Mouse (Mus musculus) forebrain, embryonic 10.5 days (tissue): ENCODE data around the gene Baiap2l2. TPM values are rescaled to one million over a fixed set of nuclear protein-coding genes. Genes with fewer than 3 reads are reported as not detected.
"Not testable (repeated sequence)": the region's sequence is repeated elsewhere in the genome, so short reads cannot be mapped to it uniquely, and the experiment has no call there.

Source experiments
- DNase-seq: peaks from one replicate; pipeline ENCODE4 v3.0.0-alpha.2; 2017; ENCODE audit warnings: low spot score; ENCODE audit errors: extremely low spot score
- H3K27ac ChIP-seq: fragments of 300-500 bp; sonication (generic); 2 replicates; pipeline ENCODE4 v1.5.1; 2016; ENCODE audit warnings: mild to moderate bottlenecking
- H3K27me3 ChIP-seq: fragments of 300-500 bp; sonication (generic); 2 replicates; pipeline ENCODE4 v1.6.1; 2016; ENCODE audit warnings: mild to moderate bottlenecking; ENCODE audit not compliant: poor library complexity, severe bottlenecking
- H3K36me3 ChIP-seq: fragments of 300-500 bp; sonication (generic); replicated peaks from 2 replicates; pipeline ENCODE4 v1.6.1; 2016; ENCODE audit warnings: mild to moderate bottlenecking, moderate library complexity
- H3K4me1 ChIP-seq: fragments of 300-500 bp; sonication (generic); 2 replicates; pipeline ENCODE4 v1.6.1; 2016
- H3K4me3 ChIP-seq: fragments of 300-500 bp; sonication (generic); 2 replicates; pipeline ENCODE4 v1.5.1; 2016; ENCODE audit warnings: mild to moderate bottlenecking, moderate library complexity
- H3K9me3 ChIP-seq: fragments of 300-500 bp; sonication (generic); 2 replicates; pipeline ENCODE4 v1.6.1; 2016; ENCODE audit warnings: mild to moderate bottlenecking, moderate library complexity
- WGBS: fragments of 180-500 bp; shearing (Covaris S2); methylation state at CpG from one replicate; pipeline ENCODE4 v1.1.7; 2016; 5-methylcytosine and 5-hydroxymethylcytosine counted together
- polyA plus RNA-seq: library from polyadenylated mRNA; unstranded; fragments of >200 nt; fragmentation: Nextera tagmentation; extraction: Ambion mirVana; gene quantifications from 2 replicates; pipeline ENCODE4 v1.2.1, GENCODE M21; 2016

Gene Baiap2l2
- polyA plus RNA-seq, 1 experiment from 2014 or later, result 2.2 TPM

DNA sequence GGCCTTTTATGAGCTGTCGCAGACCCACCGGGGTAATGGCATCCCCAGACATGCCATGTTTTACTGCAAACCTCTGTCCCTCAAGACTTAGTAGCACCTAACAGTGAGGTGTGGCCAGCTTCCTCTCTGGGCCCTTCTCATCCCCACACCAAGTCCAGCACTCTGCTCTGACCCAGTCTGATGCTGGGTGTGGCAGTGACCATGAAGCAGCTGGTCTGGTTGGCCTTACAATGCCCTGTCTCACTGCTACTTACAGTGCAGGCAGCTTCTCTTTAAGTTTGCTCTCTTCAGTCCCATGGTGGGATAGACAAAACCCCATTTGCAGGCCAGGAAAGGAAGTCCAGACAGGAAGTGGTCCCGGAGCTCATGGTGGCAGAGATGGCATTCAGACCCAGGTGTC, 40.0 kb downstream of the Baiap2l2 start:
- Histone ChIP-seq H3K27me3 (peaks cover 17% of the 10 kb centered on the region), H3K9me3 (no peaks in the 10 kb centered on the region), H3K36me3 (peaks cover 83% of the 10 kb centered on the region), H3K4me1 (peaks cover 18% of the 10 kb centered on the region), H3K4me3 (no peak overlapping the region), H3K27ac (0 out of 2 replicates have a peak overlapping the region, but pooled peaks have one; percentile 20)
- 97% methylated on average over 3 of the region's 3 CpGs for WGBS
- no peak for DNase-seq

DNA sequence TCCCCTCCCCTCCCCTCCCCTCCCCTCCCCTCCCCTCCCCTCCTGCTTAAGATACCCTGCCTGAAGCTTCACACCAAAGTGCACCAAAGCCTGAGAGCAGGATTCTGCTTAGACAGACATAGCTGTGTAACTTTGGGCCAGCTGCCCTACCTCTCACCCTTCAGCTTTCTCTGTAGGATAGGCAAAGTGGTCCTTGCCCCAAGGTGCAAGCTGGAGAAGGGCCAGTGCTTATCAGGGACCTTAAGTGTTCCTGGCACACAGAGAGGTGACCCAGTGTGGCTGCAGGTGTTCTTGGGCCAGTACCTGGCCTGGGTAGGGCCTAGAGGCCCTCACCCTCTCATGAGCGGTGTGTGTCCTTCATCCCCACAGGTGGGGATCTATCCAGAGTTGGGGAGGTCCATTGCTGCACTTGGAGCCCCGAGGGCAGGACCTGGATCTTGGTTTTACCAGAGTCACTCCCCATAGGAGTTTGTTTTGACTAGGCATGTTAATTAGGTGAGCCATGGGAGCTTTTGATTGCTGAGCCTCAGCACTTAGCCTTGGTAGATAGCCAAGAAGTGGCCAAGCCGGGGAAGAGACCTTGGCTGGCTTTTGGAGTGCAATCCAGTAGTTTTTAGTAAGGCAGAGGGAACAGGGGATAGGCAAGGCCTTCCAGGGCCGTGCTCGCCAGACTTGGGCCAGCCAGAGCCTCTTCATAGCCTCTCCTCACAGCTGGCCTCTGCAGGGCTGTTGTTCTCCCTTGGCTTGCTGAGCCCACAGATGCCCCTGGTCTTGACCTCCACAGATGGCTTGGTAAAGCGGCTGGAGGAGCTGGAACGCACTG, 41.1 kb downstream of the Baiap2l2 start:
- peaks cover 90% of the 10 kb centered on the region for H3K36me3 ChIP-seq

DNA sequence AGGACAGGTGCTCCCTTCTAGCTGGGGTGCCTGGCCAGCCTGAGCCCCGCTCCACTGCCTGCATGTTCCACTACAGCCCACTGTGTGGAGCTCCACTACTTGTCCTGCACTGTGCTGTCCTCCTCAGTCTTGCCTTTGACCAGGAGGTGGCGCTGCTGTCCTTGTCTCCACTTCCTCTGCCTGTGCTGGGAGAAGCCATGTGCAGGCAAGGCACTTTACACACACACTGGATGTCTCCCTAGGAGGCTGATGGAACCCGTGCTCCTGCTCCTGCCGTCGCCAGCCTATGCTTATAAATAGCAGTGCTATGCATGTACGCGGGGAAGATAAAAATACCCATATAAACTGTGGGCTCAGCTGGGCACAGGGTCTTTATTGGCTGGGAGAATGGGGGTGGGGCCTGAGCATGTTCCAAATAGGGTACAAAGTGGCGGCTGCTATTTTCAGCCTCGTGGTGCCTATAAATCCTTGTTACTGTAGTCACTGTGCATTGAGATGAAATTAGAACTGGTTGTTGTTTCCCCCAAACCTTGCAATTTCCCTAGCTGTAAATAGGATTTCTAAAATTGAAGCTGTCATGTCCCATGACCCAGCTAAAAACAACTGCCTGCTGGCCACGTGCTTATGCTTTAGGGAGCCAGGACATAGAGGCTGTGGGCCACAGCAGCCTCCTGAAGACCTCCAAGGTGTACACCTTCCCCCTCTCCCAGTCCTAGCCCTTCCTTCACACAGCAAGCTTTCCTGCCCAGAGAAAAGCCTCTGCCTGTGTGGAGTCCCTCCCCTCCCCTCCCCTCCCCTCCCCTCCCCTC, 41.9 kb downstream of the Baiap2l2 start:
- Histone ChIP-seq H3K9me3 (no peaks in the 10 kb centered on the region), H3K27me3 (0 out of 2 replicates have a peak, but pooled peaks cover 3% of the 10 kb centered on the region), H3K4me1 (peaks cover 18% of the 10 kb centered on the region), H3K4me3 (no peak overlapping the region), H3K27ac (peak overlapping the region; percentile 61), H3K36me3 (peaks cover 90% of the 10 kb centered on the region)
- DNase-seq, result peak; percentile 95
- 28% methylated on average over 10 of the region's 10 CpGs for WGBS

More for the DNA sequence above, 41.1 kb downstream of the Baiap2l2 start:
- H3K4me1 ChIP-seq, result peaks cover 18% of the 10 kb centered on the region
- no peaks in the 10 kb centered on the region for H3K9me3 ChIP-seq
- peak overlapping the region; percentile 44; the same call in 1 of the 2 replicates for H3K27ac ChIP-seq
- DNase-seq, result no peak
- WGBS, result 80% methylated on average over 7 of the region's 7 CpGs
- 0 out of 2 replicates have a peak, but pooled peaks cover 8% of the 10 kb centered on the region for H3K27me3 ChIP-seq
- H3K4me3 ChIP-seq, result no peak overlapping the region

DNA sequence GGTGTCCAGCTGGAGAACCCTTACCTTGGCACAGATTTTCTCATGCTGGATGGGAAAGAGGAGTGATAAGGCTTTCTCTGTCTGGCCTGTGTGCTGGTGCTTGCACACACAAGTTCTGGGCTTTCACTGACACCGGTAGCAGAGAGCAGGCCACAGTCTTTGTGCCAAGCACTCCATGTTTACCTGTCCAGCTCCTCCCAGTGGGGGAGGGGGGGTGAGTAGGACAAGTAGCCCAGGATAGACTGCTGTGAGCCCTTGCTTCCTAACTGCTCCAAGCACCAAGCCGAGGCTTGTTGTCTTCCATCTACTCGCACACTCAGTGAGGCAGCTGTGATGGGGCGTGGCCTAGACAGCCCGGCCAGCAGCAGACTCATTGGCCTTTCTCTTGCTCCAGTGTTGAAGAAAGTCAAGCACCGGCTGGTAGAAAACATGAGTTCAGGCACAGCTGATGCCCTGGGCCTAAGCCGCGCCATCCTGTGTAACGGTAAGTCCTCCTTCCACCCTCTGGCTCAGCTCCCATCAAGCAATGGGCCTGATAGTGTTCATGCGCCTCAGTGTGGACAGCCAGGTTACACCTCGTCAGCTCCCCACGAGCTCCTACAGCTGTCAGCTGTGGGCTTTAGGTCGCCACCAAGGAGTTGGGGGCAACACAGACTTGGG, 42.6 kb downstream of the Baiap2l2 start:
- no peak for DNase-seq
- no peak overlapping the region for H3K27ac ChIP-seq
- H3K36me3 ChIP-seq, result peaks cover 90% of the 10 kb centered on the region
- H3K27me3 ChIP-seq, result no peaks in the 10 kb centered on the region
- 74% methylated on average over 13 of the region's 13 CpGs for WGBS
- peaks cover 18% of the 10 kb centered on the region for H3K4me1 ChIP-seq
- no peak overlapping the region for H3K4me3 ChIP-seq
- no peaks in the 10 kb centered on the region for H3K9me3 ChIP-seq

DNA sequence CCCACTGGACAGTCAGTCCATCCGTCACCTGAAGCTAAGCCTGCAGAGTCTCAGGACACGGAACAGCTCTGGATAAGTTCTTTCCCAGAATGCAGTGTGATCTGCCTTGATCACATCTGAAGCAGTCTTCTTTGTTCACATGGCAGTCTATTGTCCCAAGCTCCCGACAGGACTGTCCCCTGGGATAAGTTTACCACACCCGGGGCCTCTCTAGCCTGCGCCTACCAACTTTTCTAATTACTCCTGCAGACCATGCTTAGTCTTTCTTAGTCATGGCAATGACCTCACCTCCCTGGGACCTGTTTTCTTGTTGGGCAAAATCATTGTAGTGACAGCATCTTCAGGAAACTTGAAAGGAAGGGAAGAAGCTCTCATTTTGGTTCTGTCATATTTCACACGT, 47.3 kb downstream of the Baiap2l2 start:
- H3K27me3 ChIP-seq, result no peaks in the 10 kb centered on the region
- peaks cover 95% of the 10 kb centered on the region for H3K36me3 ChIP-seq
- WGBS, result 88% methylated on average over 6 of the region's 6 CpGs
- DNase-seq, result no peak
- H3K4me3 ChIP-seq, result no peak overlapping the region
- H3K4me1 ChIP-seq, result peaks cover 2% of the 10 kb centered on the region
- H3K9me3 ChIP-seq, result no peaks in the 10 kb centered on the region
- H3K27ac ChIP-seq, result no peak overlapping the region

DNA sequence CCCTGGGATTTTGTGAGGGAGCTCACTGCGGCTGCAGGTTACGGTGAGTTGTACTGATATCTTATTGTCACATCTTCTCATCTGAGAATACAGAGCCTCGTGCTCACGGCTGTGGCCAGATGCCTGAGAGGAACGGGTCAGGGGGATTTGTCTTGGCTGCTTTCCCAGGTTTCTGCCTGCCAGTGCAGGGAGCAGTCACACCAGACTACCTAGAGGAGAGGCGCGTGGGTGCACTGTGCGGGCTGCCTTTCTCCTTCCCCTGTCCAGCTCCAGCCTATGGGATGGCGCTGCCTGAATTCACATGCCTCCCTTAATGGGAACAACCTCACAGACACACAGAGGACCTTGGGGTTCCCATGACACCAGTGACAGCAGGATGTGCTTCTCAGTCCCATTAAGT, 50.1 kb downstream of the Baiap2l2 start:
- DNase-seq, result no peak

DNA sequence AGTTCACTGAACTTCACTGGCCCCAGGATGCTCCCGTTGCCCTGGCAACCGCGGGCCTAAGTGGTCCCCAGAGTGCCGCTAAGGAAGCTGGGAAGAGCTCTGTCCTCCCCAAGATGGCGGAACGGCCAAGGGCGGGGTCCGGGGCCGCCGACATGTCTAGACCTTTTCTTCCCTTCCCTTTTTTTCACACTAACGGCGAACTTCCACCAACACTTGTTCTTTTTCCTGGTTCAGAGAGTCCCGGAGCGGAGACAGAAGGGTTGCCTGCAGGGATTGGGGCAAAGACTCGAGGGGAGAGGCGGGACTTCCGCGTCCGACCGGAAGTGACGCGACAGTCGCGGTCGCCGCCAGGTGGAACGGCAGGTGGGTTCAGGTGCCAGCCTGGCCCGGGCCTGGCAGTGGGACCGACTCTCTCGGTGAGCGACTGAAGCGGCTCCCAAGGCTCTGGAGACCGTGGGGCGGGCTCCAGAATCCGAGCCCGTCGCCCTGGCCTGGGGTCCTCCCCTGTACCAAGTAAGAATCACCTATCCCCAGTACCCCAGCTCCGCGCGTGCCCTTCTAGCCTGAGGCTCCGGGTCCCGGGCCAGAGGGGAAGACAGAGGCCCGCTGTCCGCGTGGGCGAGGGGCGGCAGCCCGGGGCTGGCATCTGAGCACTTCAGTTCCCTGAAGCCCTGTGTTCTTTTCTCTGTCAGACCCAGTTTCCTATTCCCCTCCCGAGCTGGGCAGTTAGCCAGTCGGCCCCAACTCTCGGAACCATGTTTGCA, 56.1 kb downstream of the Baiap2l2 start, which contains the start of the genes Pick1 and Gm49486:
TSS of gene Pick1 (plus strand) at position 116 of the 764 bp plus-strand sequence.
TSS of gene Gm49486 (plus strand) at position 334 of the 764 bp plus-strand sequence.
- Histone ChIP-seq H3K9me3 (no peaks in the 10 kb centered on the region), H3K27ac (peak within 1 kb of the TSS; percentile 96), H3K36me3 (peaks cover 34% of the 10 kb centered on the region), H3K4me1 (peaks cover 29% of the 10 kb centered on the region), H3K27me3 (no peaks in the 10 kb centered on the region), H3K4me3 (peak within 1 kb of the TSS; percentile 97)
- WGBS, result under 1% methylated on average over 51 of the region's 51 CpGs
- peak; percentile 87 for DNase-seq

More for the DNA sequence above, 50.1 kb downstream of the Baiap2l2 start:
- 92% methylated on average over 9 of the region's 9 CpGs for WGBS
- Histone ChIP-seq H3K27ac (no peak overlapping the region), H3K4me3 (no peak overlapping the region), H3K4me1 (peaks cover 2% of the 10 kb centered on the region), H3K9me3 (no peaks in the 10 kb centered on the region), H3K27me3 (no peaks in the 10 kb centered on the region), H3K36me3 (peaks cover 93% of the 10 kb centered on the region)

DNA sequence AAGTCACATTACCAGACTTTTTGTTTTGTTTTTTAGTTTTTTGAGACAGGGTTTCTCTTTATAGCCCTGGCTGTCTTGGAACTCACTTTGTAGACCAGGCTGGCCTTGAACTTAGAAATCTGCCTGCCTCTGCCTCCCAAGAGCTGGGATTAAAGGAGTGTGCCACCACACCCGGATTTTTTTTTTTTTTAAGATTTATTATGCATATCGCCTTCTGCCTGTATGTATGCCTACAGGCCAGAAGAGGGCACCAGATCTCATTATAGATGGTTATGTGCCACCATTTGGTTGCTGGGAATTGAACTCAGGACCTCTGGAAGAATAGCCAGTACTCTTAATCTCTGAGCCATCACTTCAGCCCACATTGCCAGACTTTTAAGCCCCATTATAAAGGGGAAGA, 59.6 kb downstream of the Baiap2l2 start:
- WGBS, result 73% methylated on average over 2 of the region's 2 CpGs
- peaks cover 48% of the 10 kb centered on the region for H3K4me1 ChIP-seq
- H3K4me3 ChIP-seq, H3K9me3 ChIP-seq, H3K27ac ChIP-seq, DNase-seq, H3K36me3 ChIP-seq, H3K27me3 ChIP-seq: not testable (repeated sequence)

DNA sequence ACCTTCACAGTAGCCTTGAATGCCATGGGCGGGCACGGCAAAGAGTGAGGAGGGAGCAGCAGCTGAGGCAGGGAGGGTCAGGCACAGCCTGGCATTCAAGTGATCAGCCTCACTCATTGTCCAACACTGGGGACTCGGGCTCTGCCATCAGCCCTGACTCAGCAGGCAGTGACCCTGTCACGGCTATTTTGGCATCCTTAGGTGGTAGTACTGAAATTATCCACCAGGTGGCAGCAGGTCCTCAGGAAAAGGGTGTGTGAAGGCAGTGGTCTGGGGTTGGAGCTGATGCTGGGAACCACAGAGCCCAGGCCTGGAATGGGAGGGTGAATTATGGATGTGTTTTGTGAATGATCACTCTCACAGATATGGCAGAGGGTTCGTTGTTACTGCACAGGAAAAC, 60.7 kb downstream of the Baiap2l2 start:
- H3K9me3 ChIP-seq, result no peaks in the 10 kb centered on the region
- H3K4me3 ChIP-seq, result no peak overlapping the region
- peaks cover 8% of the 10 kb centered on the region; the same call in 1 of the 2 replicates for H3K27me3 ChIP-seq
- 0 out of 2 replicates have a peak overlapping the region, but pooled peaks have one; percentile 4 for H3K27ac ChIP-seq
- H3K4me1 ChIP-seq, result peaks cover 49% of the 10 kb centered on the region
- H3K36me3 ChIP-seq, result no peaks in the 10 kb centered on the region
- 10% methylated on average over 5 of the region's 5 CpGs for WGBS
- peak; percentile 86 for DNase-seq

DNA sequence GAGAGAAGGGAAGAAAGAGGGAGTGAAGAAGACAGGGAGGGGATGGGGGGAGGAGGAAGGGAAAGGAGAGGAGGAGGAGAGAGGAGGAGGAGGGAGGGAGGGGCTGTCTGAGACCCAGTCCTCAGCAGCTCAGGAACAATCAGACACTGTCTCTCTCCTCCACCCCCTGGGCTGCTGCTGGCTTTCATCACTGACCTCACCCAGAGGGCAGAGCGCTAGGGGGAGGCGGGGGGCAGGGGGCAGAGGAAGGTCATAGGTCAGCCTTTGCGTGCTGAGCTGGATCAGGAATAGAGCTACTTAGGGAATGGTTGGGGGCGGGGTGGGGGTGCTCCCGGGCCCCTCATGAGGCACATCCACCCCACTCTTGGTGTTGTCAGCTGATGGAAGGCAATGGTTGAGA, 61.7 kb downstream of the Baiap2l2 start:
- Histone ChIP-seq H3K36me3 (no peaks in the 10 kb centered on the region), H3K9me3 (no peaks in the 10 kb centered on the region), H3K4me3 (peak overlapping the region; percentile 5; the same call in 1 of the 2 replicates), H3K27me3 (peaks cover 8% of the 10 kb centered on the region; the same call in 1 of the 2 replicates), H3K27ac (peak overlapping the region; percentile 65), H3K4me1 (peaks cover 48% of the 10 kb centered on the region)
- WGBS, result 7% methylated on average over 5 of the region's 5 CpGs
- DNase-seq, result no peak

DNA sequence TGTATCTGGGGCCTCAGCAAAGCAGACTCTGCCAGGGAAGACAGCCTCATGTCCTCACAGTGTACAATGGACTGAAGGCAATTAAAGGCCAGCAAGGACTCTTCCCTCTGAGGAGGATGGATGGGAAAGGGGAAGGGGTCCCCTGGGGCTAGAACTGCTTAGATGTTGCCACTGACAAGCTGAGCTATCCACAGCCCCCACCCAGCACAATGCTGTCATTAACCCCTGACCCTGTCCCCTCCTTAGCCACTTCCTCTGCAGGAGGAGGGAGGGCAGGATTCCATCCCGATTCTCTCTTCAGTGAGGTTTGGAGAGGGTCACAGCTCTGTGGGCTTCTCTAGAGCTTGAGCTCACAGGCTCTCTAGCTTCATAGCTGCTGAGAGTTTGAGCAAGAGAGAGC, 65.8 kb downstream of the Baiap2l2 start:
- peaks cover 42% of the 10 kb centered on the region for H3K4me1 ChIP-seq
- 0% methylated on average over 1 of the region's 1 CpGs for WGBS
- peak overlapping the region; percentile 21 for H3K27ac ChIP-seq
- no peaks in the 10 kb centered on the region for H3K9me3 ChIP-seq
- H3K36me3 ChIP-seq, result no peaks in the 10 kb centered on the region
- H3K27me3 ChIP-seq, result peaks cover 8% of the 10 kb centered on the region; the same call in 1 of the 2 replicates
- DNase-seq, result no peak
- no peak overlapping the region for H3K4me3 ChIP-seq

DNA sequence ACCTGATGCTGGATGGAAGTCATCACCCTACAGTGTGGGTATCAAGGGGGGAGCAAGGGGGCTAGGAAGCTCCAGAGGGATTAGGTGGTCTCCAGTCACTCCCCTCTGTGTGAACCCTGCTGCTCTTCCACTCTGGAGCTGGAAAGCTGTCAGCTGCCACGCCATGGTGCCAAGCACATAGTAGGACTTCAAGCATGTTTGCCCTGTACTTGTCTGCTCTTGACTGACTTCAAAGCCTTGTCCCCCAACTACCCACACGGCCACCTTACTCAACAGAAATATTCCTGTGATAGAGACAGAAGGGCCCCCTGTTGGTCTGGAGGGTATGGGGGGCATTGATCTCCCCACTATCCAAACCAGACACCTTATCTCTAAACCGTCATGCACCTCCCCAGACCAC, 69.1 kb downstream of the Baiap2l2 start:
- H3K9me3 ChIP-seq, result no peaks in the 10 kb centered on the region
- H3K27ac ChIP-seq, result no peak overlapping the region
- no peaks in the 10 kb centered on the region for H3K27me3 ChIP-seq
- DNase-seq, result no peak
- peaks cover 30% of the 10 kb centered on the region for H3K4me1 ChIP-seq
- no peaks in the 10 kb centered on the region for H3K36me3 ChIP-seq
- H3K4me3 ChIP-seq, result no peak overlapping the region
- WGBS, result 68% methylated on average over 3 of the region's 3 CpGs
